Mouse (Mus musculus) testis, postnatal 14 days (tissue): ENCODE results near the gene Rapgef2.

ENCODE experiments used
- DNase-seq: peaks from one replicate; pipeline ENCODE4 v3.0.0; 2021; ENCODE audit warnings: low spot score

Rapgef2 gene

GRCm38 (mm10) chr3:79168168-79168827 is 118.0 kb downstream of the Rapgef2 start:
- no peak for DNase-seq

DNA sequence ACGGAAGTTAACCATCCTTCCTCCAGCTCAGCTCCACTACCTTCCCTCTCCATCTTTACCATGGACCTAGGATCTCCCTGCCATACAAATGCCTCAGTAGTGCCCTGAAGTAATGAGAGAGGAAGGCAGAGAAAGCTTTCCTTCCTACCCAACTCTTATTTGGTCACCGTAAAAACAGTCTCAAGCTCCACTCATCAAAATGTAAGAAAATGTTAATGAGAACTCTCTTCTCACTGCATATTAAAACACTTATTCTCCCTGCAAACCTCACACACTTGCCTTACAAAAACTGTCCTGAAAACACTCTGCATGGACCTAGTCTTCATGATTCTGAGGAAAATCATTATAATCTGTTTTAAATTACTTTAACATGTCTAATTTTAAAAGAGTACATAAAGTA is 118.7 kb downstream of the Rapgef2 start:
- no peak for DNase-seq

DNA sequence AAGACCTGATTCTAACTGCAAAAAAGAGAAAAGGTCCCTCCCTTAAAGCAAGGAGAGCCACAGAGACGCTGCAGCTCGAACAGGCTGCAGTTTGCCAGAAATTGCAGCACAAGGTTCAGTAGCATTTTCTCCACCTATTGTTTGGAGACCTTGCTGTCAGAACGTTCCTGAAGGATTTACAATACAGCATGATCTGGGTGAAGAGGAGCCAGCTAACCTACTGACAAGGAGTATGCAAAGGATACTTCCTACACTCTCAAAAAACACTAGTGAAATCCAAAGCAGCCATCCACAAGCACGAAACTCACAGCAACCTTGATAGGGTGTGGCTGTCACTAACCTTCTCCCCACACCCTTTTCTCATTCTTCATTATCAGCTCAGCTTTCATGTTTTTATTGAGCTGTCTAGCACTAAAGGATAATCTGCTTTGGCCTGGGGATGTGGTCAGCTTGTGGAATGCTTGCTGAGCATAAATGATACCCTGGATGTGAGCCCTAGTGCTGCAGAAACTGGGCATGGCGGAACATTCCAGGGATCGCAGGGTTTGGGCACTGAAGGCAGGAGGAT is 124.4 kb downstream of the Rapgef2 start:
- no peak for DNase-seq

- no peak for DNase-seq
Measured at GRCm38 (mm10) chr3:79161093-79161723, 125.1 kb downstream of the Rapgef2 start.

DNA sequence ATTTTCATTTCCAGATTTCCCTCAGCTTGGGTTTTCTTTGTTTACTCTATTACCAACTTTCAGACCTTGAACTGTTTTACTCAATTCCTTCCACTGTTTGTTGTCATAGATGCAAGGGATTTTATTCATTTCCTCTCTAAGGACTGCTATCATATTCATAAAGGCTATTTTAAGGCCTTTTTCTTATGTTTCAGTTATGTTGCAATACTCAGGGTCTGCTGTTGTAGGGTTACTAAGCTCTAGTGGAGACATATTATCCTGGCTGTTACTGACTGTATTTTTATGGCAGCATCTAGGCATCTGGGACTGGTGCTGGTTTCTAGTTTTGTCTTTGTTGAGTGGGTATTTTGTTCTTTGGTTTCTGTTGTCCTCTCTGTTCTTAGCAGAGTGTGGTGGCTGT is 128.1 kb downstream of the Rapgef2 start:
- no peak for DNase-seq

- DNase-seq, result no peak
Measured at GRCm38 (mm10) chr3:79153039-79153487, 133.3 kb downstream of the Rapgef2 start.

- no peak for DNase-seq
Measured at GRCm38 (mm10) chr3:79145407-79146055, 140.8 kb downstream of the Rapgef2 start.

GRCm38 (mm10) chr3:79144672-79145406 is 141.5 kb downstream of the Rapgef2 start:
- no peak for DNase-seq

GRCm38 (mm10) chr3:79144085-79144484 is 142.2 kb downstream of the Rapgef2 start:
- no peak for DNase-seq

DNA sequence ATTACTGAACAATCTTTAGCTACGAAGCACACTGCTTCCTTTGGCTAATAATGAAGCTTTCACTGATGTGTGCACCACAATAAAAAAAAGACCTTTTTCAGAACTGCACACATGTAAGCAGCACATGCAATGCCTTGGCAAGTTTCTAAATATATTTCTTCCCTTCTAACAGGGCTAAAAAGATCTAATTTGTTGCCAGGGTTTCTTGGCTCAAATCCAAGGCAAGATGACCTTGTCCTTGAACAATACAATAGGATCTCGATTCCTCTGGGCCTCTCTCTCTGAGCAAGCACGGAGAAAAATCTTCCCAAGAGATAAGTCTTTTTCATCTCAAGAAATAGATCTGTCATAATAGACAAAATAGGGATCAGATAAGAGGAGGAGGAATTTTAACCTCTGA is 147.1 kb downstream of the Rapgef2 start:
- peak; percentile 61 for DNase-seq

- DNase-seq, result no peak
Measured at GRCm38 (mm10) chr3:79138601-79139000, 147.7 kb downstream of the Rapgef2 start.

DNA sequence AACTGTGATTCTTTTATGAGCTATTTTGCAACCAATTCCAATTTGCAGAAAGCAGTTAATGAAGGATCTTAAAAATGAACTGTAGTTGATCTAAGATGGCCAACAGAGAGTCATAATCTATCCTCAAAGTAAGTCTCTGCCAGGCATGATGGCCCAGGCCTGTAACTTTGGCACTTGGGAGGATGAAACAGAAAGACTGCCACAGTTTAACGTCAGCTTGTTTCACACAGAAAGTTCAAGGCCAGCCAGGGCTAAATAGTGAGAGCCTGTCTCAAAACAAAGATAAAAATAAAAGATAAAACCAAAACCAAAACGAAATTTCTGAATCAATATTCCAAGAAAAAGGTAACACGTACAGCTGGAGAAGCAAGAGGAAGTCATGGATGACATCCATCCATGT is 155.3 kb downstream of the Rapgef2 start:
- no peak for DNase-seq

DNA sequence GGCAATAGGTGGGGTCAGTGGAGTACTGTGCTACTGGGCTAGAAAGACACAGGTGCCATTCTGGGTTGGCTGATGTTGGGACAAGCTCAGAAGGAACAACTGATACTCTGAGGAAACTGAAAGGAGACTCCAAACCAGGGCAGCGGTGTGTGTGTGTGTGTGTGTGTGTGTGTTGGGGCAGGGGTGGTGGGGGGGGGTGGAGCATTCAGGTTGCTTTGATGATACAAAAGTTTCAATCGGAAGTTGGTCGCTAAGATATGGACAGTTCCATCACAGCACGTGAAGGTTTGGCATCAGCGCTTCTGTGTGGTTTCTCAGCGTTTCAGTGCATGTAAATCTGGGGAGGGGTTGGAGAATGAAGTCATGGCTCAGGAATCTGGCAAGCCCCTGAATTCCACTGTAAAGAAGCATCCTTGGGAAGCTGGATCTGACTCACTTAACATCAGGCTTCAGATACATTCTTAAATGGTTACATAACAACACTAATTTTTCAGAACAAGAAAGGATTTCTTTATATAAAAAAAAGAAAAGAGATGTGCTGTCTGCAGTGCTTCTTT is 157.2 kb downstream of the Rapgef2 start:
- no peak for DNase-seq

DNA sequence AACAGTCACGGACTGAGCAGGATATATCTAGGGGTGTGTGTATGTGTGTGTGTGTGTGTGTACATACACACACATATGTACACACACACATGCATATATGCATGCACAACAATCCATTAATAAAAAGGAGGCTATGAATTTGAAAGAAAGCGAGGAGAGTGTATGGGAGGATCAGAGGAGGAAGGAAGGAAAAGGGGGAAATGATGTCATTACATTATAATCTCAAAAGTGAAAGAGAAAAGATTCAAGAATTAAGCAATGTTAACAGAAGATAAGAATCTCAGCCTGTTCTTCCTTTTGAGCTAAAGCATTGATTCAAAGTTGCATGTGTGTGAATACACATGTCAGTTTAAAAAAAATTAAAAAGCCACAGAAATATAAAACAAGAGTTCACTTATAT is 158.5 kb downstream of the Rapgef2 start:
- DNase-seq, result no peak

- no peak for DNase-seq
Measured at GRCm38 (mm10) chr3:79126857-79127256, 159.5 kb downstream of the Rapgef2 start.

- DNase-seq, result no peak
Measured at GRCm38 (mm10) chr3:79121391-79121790, 164.9 kb downstream of the Rapgef2 start.

DNA sequence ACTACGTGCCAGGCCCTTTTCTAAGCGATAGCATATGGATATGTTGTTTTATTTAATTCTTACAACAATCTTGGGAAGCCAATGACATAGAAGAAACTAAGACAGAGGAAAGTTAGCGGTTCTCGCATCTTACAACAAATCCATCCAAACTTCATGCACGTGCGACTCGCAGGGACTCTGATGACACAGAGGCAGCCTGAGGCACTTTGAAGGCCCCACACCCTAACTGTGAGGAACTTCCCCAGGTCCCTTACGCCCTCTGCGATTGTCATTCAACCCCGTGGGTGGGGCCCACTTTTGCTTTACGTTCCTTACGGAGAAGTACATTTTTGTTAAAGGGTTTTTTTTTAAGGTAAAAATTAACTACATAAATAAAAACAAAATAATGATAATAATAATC is 166.3 kb downstream of the Rapgef2 start:
- DNase-seq, result no peak

- peak; percentile 12 for DNase-seq
Measured at GRCm38 (mm10) chr3:79110153-79110552, 176.2 kb downstream of the Rapgef2 start.

DNA sequence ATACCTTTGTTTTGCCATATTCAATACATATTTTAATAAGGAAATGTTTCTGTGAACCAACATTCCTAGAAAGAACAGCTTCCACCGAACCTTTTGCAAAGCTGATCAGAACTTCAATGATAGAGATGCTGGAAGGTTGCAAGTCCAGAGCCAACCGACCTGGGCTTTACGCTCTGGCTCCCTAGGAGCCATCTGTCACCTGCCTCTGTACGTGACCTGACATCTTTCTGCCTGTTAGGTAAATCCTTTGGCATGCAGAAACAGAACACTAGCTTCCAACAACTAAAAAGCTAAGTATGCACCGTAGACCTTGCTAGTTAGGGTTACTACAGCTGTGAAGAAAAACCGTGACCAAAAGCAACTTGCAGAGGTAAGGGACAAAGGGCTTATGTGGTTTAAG is 178.1 kb downstream of the Rapgef2 start:
- no peak for DNase-seq

- DNase-seq, result no peak
Measured at GRCm38 (mm10) chr3:79106360-79106759, 180.0 kb downstream of the Rapgef2 start.

GRCm38 (mm10) chr3:79103604-79104003 is 182.7 kb downstream of the Rapgef2 start:
- no peak for DNase-seq

GRCm38 (mm10) chr3:79101737-79102136 is 184.6 kb downstream of the Rapgef2 start:
- no peak for DNase-seq
